Mouse (Mus musculus) Patski (cell line): ENCODE results near the gene Gabbr1. TPM values are rescaled to one million over a fixed set of nuclear protein-coding genes. Genes with fewer than 3 reads are reported as not detected.

ENCODE experiments used
- ATAC-seq: fragments of 100-300 bp; one replicate; pipeline ENCODE4 v1.8.0; 2021
- CTCF ChIA-PET: fragments of 350-600 bp; sonication (Branson Sonifier 250); formaldehyde crosslinking; loops from one replicate; lab custom pipeline; 2022; ENCODE audit warnings: inconsistent platforms; lab: Charles Lee
- POLR2A ChIA-PET: fragments of 350-600 bp; sonication (Branson Sonifier 250); formaldehyde crosslinking; loops from one replicate; lab custom pipeline; 2022; ENCODE audit warnings: antibody characterized with exemption, inconsistent platforms; lab: Charles Lee
- DNase-seq: peaks from one replicate; pipeline ENCODE4 v3.0.0-alpha.2; 2011; ENCODE audit warnings: low read depth, low spot score
- H3K27me3 ChIP-seq: fragments of 371-371 bp; one replicate; pipeline ENCODE4 v1.5.1; 2021
- CTCF ChIP-seq: fragments of 100-300 bp; IDR thresholded peaks from one replicate; pipeline ENCODE4 v1.5.1; 2021
- in situ Hi-C: fragments of 300-500 bp; cut with MboI; formaldehyde crosslinking; loops from 3 replicates; pipeline ENCODE4 v1.11.1; 2018; ENCODE audit warnings: low pct_unique_long_range_greater_than_20kb, mixed read lengths
- polyA plus RNA-seq: library from polyadenylated mRNA; unstranded; gene quantifications from one replicate; pipeline ENCODE4 v1.2.3, GENCODE M21; 2021

Gene Gabbr1
- polyA plus RNA-seq, 1 experiment from 2014 or later, result 44.4 TPM

GRCm38 (mm10) chr17:37084632-37085031 is 38.9 kb downstream of the Gabbr1 start:
- peaks cover 16% of the 10 kb centered on the region for H3K27me3 ChIP-seq
- TF ChIP-seq CTCF, result peak; percentile 48
- CTCF ChIA-PET, result interaction anchor here (1.9 to 5.4 kb wide), 3 partner anchors 22 to 119 kb away, joined by 5 to 53 read pairs (median 9); partner anchors contain the start of gene Olfr94
- DNase-seq (no peak), ATAC-seq (no peak)
- in situ Hi-C loops, result loop anchor here (5.0 kb wide), 1 partner anchor 118 kb away; the partner anchor contains the start of gene Olfr94
- POLR2A ChIA-PET, result no interaction called here

- POLR2A ChIA-PET, result no interaction called here
- peaks cover 20% of the 10 kb centered on the region for H3K27me3 ChIP-seq
- ATAC-seq, result no peak
- no peak for TF ChIP-seq CTCF
- DNase-seq, result no peak
- CTCF ChIA-PET, result interaction anchor here (5.4 kb wide), 1 partner anchor 118 kb away, joined by 53 read pairs; the partner anchor contains the start of gene Olfr94
- in situ Hi-C loops, result no loop called here
Measured at GRCm38 (mm10) chr17:37085545-37085944, 39.8 kb downstream of the Gabbr1 start.

- ChIA-PET POLR2A (no interaction called here), CTCF (interaction anchor here (2.1 kb wide), 1 partner anchor 115 kb away, joined by 9 read pairs; no protein-coding TSS in a partner anchor)
- ATAC-seq (no peak), DNase-seq (no peak)
- in situ Hi-C loops, result no loop called here
- TF ChIP-seq CTCF, result no peak
- peaks cover 32% of the 10 kb centered on the region for H3K27me3 ChIP-seq
Measured at GRCm38 (mm10) chr17:37088399-37088798, 42.6 kb downstream of the Gabbr1 start, which contains the start of gene Olfr90. Olfr90 (minus strand) TSS chr17:37088499.

GRCm38 (mm10) chr17:37092198-37092597 is 46.4 kb downstream of the Gabbr1 start:
- CTCF ChIA-PET, result interaction anchor here (1.1 kb wide), 1 partner anchor 9 kb away, joined by 4 read pairs; no protein-coding TSS in a partner anchor

GRCm38 (mm10) chr17:37093289-37093688 is 47.5 kb downstream of the Gabbr1 start:
- no peak for DNase-seq
- ATAC-seq, result no peak
- ChIA-PET CTCF (no interaction called here), POLR2A (interaction anchor here (0.7 kb wide), 1 partner anchor 10 kb away, joined by 4 read pairs; no protein-coding TSS in a partner anchor)
- no peak for TF ChIP-seq CTCF
- in situ Hi-C loops, result no loop called here
- peaks cover 25% of the 10 kb centered on the region for H3K27me3 ChIP-seq

More at GRCm38 (mm10) chr17:37092198-37092597, 46.4 kb downstream of the Gabbr1 start:
- POLR2A ChIA-PET, result no interaction called here
- ATAC-seq, result no peak
- peaks cover 28% of the 10 kb centered on the region for H3K27me3 ChIP-seq
- in situ Hi-C loops, result no loop called here
- no peak for TF ChIP-seq CTCF
- DNase-seq, result no peak

- in situ Hi-C loops, result no loop called here
- DNase-seq (no peak), ATAC-seq (no peak)
- no peak for TF ChIP-seq CTCF
- POLR2A ChIA-PET, result no interaction called here
- no peaks in the 10 kb centered on the region for H3K27me3 ChIP-seq
- CTCF ChIA-PET, result no interaction called here
Measured at GRCm38 (mm10) chr17:37098178-37098577, 52.4 kb downstream of the Gabbr1 start, which contains the start of gene Olfr91. Olfr91 (minus strand) TSS chr17:37098278.

- DNase-seq, result no peak
- ATAC-seq, result no peak
- no peak for TF ChIP-seq CTCF
- ChIA-PET POLR2A (no interaction called here), CTCF (no interaction called here)
- H3K27me3 ChIP-seq, result peaks cover 5% of the 10 kb centered on the region
- in situ Hi-C loops, result no loop called here
Measured at GRCm38 (mm10) chr17:37119988-37120387, 74.2 kb downstream of the Gabbr1 start, which contains the start of gene Olfr92. Olfr92 (minus strand) TSS chr17:37120088.

Other genes starting within 250 kb of the Gabbr1 start
- gene H2-M10.6, start 233.8 kb upstream of the Gabbr1 start, polyA plus RNA-seq, result not detected
- 38.9 TPM for gene Trim26, start 208.8 kb upstream of the Gabbr1 start, polyA plus RNA-seq
- gene Trim15, start 178.8 kb upstream of the Gabbr1 start, polyA plus RNA-seq, result 0.31 TPM
- gene Trim10, start 176.4 kb upstream of the Gabbr1 start, polyA plus RNA-seq, result 0.04 TPM
- gene Trim40, start 155.8 kb upstream of the Gabbr1 start, polyA plus RNA-seq, result not detected
- not detected for gene Trim31, start 147.8 kb upstream of the Gabbr1 start, polyA plus RNA-seq
- gene Rnf39, start 103.0 kb upstream of the Gabbr1 start, polyA plus RNA-seq, result 0.45 TPM
- 56.1 TPM for gene Ppp1r11, start 94.2 kb upstream of the Gabbr1 start, polyA plus RNA-seq
- 42.1 TPM for gene Znrd1, start 87.4 kb upstream of the Gabbr1 start, polyA plus RNA-seq
- 10.3 TPM for gene Znrd1as, start 87.4 kb upstream of the Gabbr1 start, polyA plus RNA-seq
- not detected for gene 2410137M14Rik, start 64.7 kb upstream of the Gabbr1 start, polyA plus RNA-seq
- gene H2-M5, start 56.4 kb upstream of the Gabbr1 start, polyA plus RNA-seq, result 0.28 TPM
- 36.3 TPM for gene Zfp57, start 44.8 kb upstream of the Gabbr1 start, polyA plus RNA-seq
- 0.10 TPM for gene Mog, start 22.6 kb upstream of the Gabbr1 start, polyA plus RNA-seq
- gene Olfr90, start 42.5 kb downstream of the Gabbr1 start, polyA plus RNA-seq, result not detected
- not detected for gene Olfr91, start 52.3 kb downstream of the Gabbr1 start, polyA plus RNA-seq
- not detected for gene Olfr92, start 74.1 kb downstream of the Gabbr1 start, polyA plus RNA-seq
- gene Olfr93, start 115.5 kb downstream of the Gabbr1 start, polyA plus RNA-seq, result not detected
- 0.06 TPM for gene Ubd, start 147.9 kb downstream of the Gabbr1 start, polyA plus RNA-seq
- not detected for gene Olfr94, start 155.0 kb downstream of the Gabbr1 start, polyA plus RNA-seq
- gene Olfr95, start 167.2 kb downstream of the Gabbr1 start, polyA plus RNA-seq, result not detected
- not detected for gene Olfr96, start 174.2 kb downstream of the Gabbr1 start, polyA plus RNA-seq
- not detected for gene Olfr97, start 191.4 kb downstream of the Gabbr1 start, polyA plus RNA-seq
- gene Olfr98, start 217.8 kb downstream of the Gabbr1 start, polyA plus RNA-seq, result not detected
- 6.0 TPM for gene H2-M3, start 224.3 kb downstream of the Gabbr1 start, polyA plus RNA-seq
- 0.05 TPM for gene Olfr99, start 237.5 kb downstream of the Gabbr1 start, polyA plus RNA-seq